Mouse (Mus musculus) neural tube, embryonic 10.5 days (tissue): Measurements from ENCODE around the gene Plekhg5.
A peak's percentile ranks its signal among the peaks of the same experiment; 100 is the strongest.

Experiments
- DNase-seq: peaks from one replicate; pipeline ENCODE4 v3.0.0-alpha.2; 2017; ENCODE audit warnings: low spot score; ENCODE audit errors: extremely low spot score

Plekhg5 gene

GRCm38 (mm10) chr4:152070494-152071396, 1.6 kb upstream of the Plekhg5 start:
- no peak for DNase-seq

- DNase-seq, result no peak
These were observed 357 bp downstream of the Plekhg5 start for GRCm38 (mm10) chr4:152072655-152073054.

- DNase-seq, result no peak
These were observed 1.4 kb downstream of the Plekhg5 start for GRCm38 (mm10) chr4:152073715-152074114.

GRCm38 (mm10) chr4:152074548-152074947, 2.2 kb downstream of the Plekhg5 start:
- no peak for DNase-seq

GRCm38 (mm10) chr4:152077191-152077590, 4.9 kb downstream of the Plekhg5 start:
- DNase-seq, result no peak

GRCm38 (mm10) chr4:152078105-152078530, 5.8 kb downstream of the Plekhg5 start:
- no peak for DNase-seq

GRCm38 (mm10) chr4:152079261-152079660, 7.0 kb downstream of the Plekhg5 start:
- DNase-seq, result no peak

- no peak for DNase-seq
These were observed 7.6 kb downstream of the Plekhg5 start for GRCm38 (mm10) chr4:152079931-152080330.

- DNase-seq, result no peak
These were observed 11.4 kb downstream of the Plekhg5 start for GRCm38 (mm10) chr4:152083611-152084220.

GRCm38 (mm10) chr4:152084616-152085015, 12.3 kb downstream of the Plekhg5 start:
- no peak for DNase-seq

- peak; percentile 79 for DNase-seq
These were observed 14.4 kb downstream of the Plekhg5 start for GRCm38 (mm10) chr4:152086505-152087210.

GRCm38 (mm10) chr4:152087211-152088081, 15.1 kb downstream of the Plekhg5 start:
- DNase-seq, result no peak

GRCm38 (mm10) chr4:152088133-152088532, 15.8 kb downstream of the Plekhg5 start:
- DNase-seq, result no peak

- no peak for DNase-seq
These were observed 16.3 kb downstream of the Plekhg5 start for GRCm38 (mm10) chr4:152088556-152089120.

- DNase-seq, result no peak
These were observed 17.9 kb downstream of the Plekhg5 start for GRCm38 (mm10) chr4:152090191-152090590.

GRCm38 (mm10) chr4:152092751-152093293, 20.5 kb downstream of the Plekhg5 start:
- DNase-seq, result no peak

- DNase-seq, result no peak
These were observed 21.9 kb downstream of the Plekhg5 start for GRCm38 (mm10) chr4:152094233-152094632.

- DNase-seq, result peak; percentile 75
These were observed 23.9 kb downstream of the Plekhg5 start for GRCm38 (mm10) chr4:152095937-152096910.

GRCm38 (mm10) chr4:152096927-152097326, 24.6 kb downstream of the Plekhg5 start:
- no peak for DNase-seq
